Mouse (Mus musculus): ENCODE measurements at regions not wholly inside any gene's neighbourhood (a gene's known extent, or its start where the extent isn't known, plus 50 kb on each side); places are given as distances from the start of the nearest gene placed in this dataset.

GRCm38 (mm10) chr17:27331630-27332029 is 127.4 kb upstream of the Lemd2 start:
- no peak overlapping the region for H3K27ac ChIP-seq (replicated peaks; ENCODE audit: low read depth, low read length)
- ATAC-seq (ENCODE audit: insufficient number of reproducible peaks, low FRiP score, low TSS enrichment, low read depth) = no peak
- no peaks in the 10 kb centered on the region; the same call in 1 of the 2 replicates for H3K4me1 ChIP-seq (ENCODE audit: control insufficient read depth, insufficient read depth, low read length)
- no peak for DNase-seq (ENCODE audit: low spot score)
- no peaks in the 10 kb centered on the region for H3K9me3 ChIP-seq (ENCODE audit: control insufficient read depth, low read length)
- no peak overlapping the region for H3K4me3 ChIP-seq (ENCODE audit: low read depth, low read length)
- no peak overlapping the region for H3K4me2 ChIP-seq (ENCODE audit: low read depth, severe bottlenecking)
- 84% methylated on average over 5 of the region's 5 CpGs for WGBS
- no peaks in the 10 kb centered on the region for H3K36me3 ChIP-seq (ENCODE audit: control insufficient read depth, insufficient read depth, low read length)
- no peaks in the 10 kb centered on the region for H3K27me3 ChIP-seq (ENCODE audit: control insufficient read depth, insufficient read depth, low read length)
- H3K9ac ChIP-seq (ENCODE audit: low read length) = no peak overlapping the region

- Histone ChIP-seq H3K4me3 (ENCODE audit: low read depth, low read length) (no peak overlapping the region), H3K27me3 (ENCODE audit: control insufficient read depth, insufficient read depth, low read length) (peaks cover 6% of the 10 kb centered on the region), H3K4me1 (ENCODE audit: control insufficient read depth, insufficient read depth, low read length) (peaks cover 7% of the 10 kb centered on the region; the same call in 1 of the 2 replicates), H3K27ac (replicated peaks; ENCODE audit: low read depth, low read length) (no peak overlapping the region), H3K9ac (ENCODE audit: low read length) (no peak overlapping the region), H3K36me3 (ENCODE audit: control insufficient read depth, insufficient read depth, low read length) (no peaks in the 10 kb centered on the region), H3K4me2 (ENCODE audit: low read depth, severe bottlenecking) (no peak overlapping the region), H3K9me3 (ENCODE audit: control insufficient read depth, low read length) (no peaks in the 10 kb centered on the region)
- DNase-seq (ENCODE audit: low spot score) = no peak
- 45% methylated on average over 6 of the region's 6 CpGs for WGBS
- no peak for ATAC-seq (ENCODE audit: insufficient number of reproducible peaks, low FRiP score, low TSS enrichment, low read depth)
Observed at GRCm38 (mm10) chr17:27329791-27330190, 125.5 kb upstream of the Lemd2 start.

GRCm38 (mm10) chr17:27329183-27329582 is 124.9 kb upstream of the Lemd2 start:
- no peaks in the 10 kb centered on the region for H3K9me3 ChIP-seq (ENCODE audit: control insufficient read depth, low read length)
- H3K36me3 ChIP-seq (ENCODE audit: control insufficient read depth, insufficient read depth, low read length) = no peaks in the 10 kb centered on the region
- no peak overlapping the region for H3K4me3 ChIP-seq (ENCODE audit: low read depth, low read length)
- H3K4me1 ChIP-seq (ENCODE audit: control insufficient read depth, insufficient read depth, low read length) = peaks cover 7% of the 10 kb centered on the region; the same call in 1 of the 2 replicates
- H3K9ac ChIP-seq (ENCODE audit: low read length) = no peak overlapping the region
- H3K27me3 ChIP-seq (ENCODE audit: control insufficient read depth, insufficient read depth, low read length) = peaks cover 9% of the 10 kb centered on the region
- 87% methylated on average over 8 of the region's 8 CpGs for WGBS
- no peak overlapping the region for H3K4me2 ChIP-seq (ENCODE audit: low read depth, severe bottlenecking)
- DNase-seq (ENCODE audit: low spot score) (no peak), ATAC-seq (ENCODE audit: insufficient number of reproducible peaks, low FRiP score, low TSS enrichment, low read depth) (no peak)
- H3K27ac ChIP-seq (replicated peaks; ENCODE audit: low read depth, low read length) = no peak overlapping the region; the same call in 1 of the 2 replicates

- H3K4me3 ChIP-seq (ENCODE audit: low read depth, low read length) = peak overlapping the region; percentile 6; the same call in 1 of the 2 replicates
- peaks cover 7% of the 10 kb centered on the region; the same call in 1 of the 2 replicates for H3K4me1 ChIP-seq (ENCODE audit: control insufficient read depth, insufficient read depth, low read length)
- H3K9ac ChIP-seq (ENCODE audit: low read length) = no peak overlapping the region
- DNase-seq (ENCODE audit: low spot score) = peak; percentile 76
- no peaks in the 10 kb centered on the region for H3K9me3 ChIP-seq (ENCODE audit: control insufficient read depth, low read length)
- no peak overlapping the region for H3K27ac ChIP-seq (replicated peaks; ENCODE audit: low read depth, low read length)
- peaks cover 10% of the 10 kb centered on the region for H3K27me3 ChIP-seq (ENCODE audit: control insufficient read depth, insufficient read depth, low read length)
- 6% methylated on average over 18 of the region's 18 CpGs for WGBS
- ATAC-seq (ENCODE audit: insufficient number of reproducible peaks, low FRiP score, low TSS enrichment, low read depth) = peak; percentile 65
- H3K4me2 ChIP-seq (ENCODE audit: low read depth, severe bottlenecking) = peak overlapping the region; percentile 31; the same call in 1 of the 2 replicates
- no peaks in the 10 kb centered on the region for H3K36me3 ChIP-seq (ENCODE audit: control insufficient read depth, insufficient read depth, low read length)
Observed at GRCm38 (mm10) chr17:27325002-27325460, 120.8 kb upstream of the Lemd2 start.

- no peak for ATAC-seq (ENCODE audit: insufficient number of reproducible peaks, low FRiP score, low TSS enrichment, low read depth)
- Histone ChIP-seq H3K4me3 (ENCODE audit: low read depth, low read length) (no peak overlapping the region), H3K9me3 (ENCODE audit: control insufficient read depth, low read length) (no peaks in the 10 kb centered on the region), H3K4me2 (ENCODE audit: low read depth, severe bottlenecking) (no peak overlapping the region), H3K27ac (replicated peaks; ENCODE audit: low read depth, low read length) (no peak overlapping the region), H3K36me3 (ENCODE audit: control insufficient read depth, insufficient read depth, low read length) (no peaks in the 10 kb centered on the region), H3K4me1 (ENCODE audit: control insufficient read depth, insufficient read depth, low read length) (peaks cover 7% of the 10 kb centered on the region; the same call in 1 of the 2 replicates), H3K27me3 (ENCODE audit: control insufficient read depth, insufficient read depth, low read length) (peaks cover 10% of the 10 kb centered on the region), H3K9ac (ENCODE audit: low read length) (no peak overlapping the region)
- DNase-seq (ENCODE audit: low spot score) = no peak
- 78% methylated on average over 2 of the region's 2 CpGs for WGBS
Observed at GRCm38 (mm10) chr17:27323513-27323912, 119.2 kb upstream of the Lemd2 start.

- Histone ChIP-seq H3K4me2 (ENCODE audit: low read depth, severe bottlenecking) (no peak overlapping the region), H3K27me3 (ENCODE audit: control insufficient read depth, insufficient read depth, low read length) (peaks cover 10% of the 10 kb centered on the region), H3K27ac (replicated peaks; ENCODE audit: low read depth, low read length) (no peak overlapping the region), H3K9ac (ENCODE audit: low read length) (no peak overlapping the region), H3K4me1 (ENCODE audit: control insufficient read depth, insufficient read depth, low read length) (peaks cover 7% of the 10 kb centered on the region; the same call in 1 of the 2 replicates), H3K4me3 (ENCODE audit: low read depth, low read length) (no peak overlapping the region), H3K9me3 (ENCODE audit: control insufficient read depth, low read length) (no peaks in the 10 kb centered on the region), H3K36me3 (ENCODE audit: control insufficient read depth, insufficient read depth, low read length) (no peaks in the 10 kb centered on the region)
- ATAC-seq (ENCODE audit: insufficient number of reproducible peaks, low FRiP score, low TSS enrichment, low read depth) (no peak), DNase-seq (ENCODE audit: low spot score) (no peak)
- WGBS = 85% methylated on average over 6 of the region's 6 CpGs
Observed at GRCm38 (mm10) chr17:27322891-27323509, 118.7 kb upstream of the Lemd2 start.

- Histone ChIP-seq H3K27ac (replicated peaks; ENCODE audit: low read depth, low read length) (no peak overlapping the region), H3K36me3 (ENCODE audit: control insufficient read depth, insufficient read depth, low read length) (no peaks in the 10 kb centered on the region), H3K4me1 (ENCODE audit: control insufficient read depth, insufficient read depth, low read length) (0 out of 2 replicates have a peak, but pooled peaks cover 3% of the 10 kb centered on the region), H3K9ac (ENCODE audit: low read length) (no peak overlapping the region), H3K4me2 (ENCODE audit: low read depth, severe bottlenecking) (no peak overlapping the region), H3K4me3 (ENCODE audit: low read depth, low read length) (no peak overlapping the region), H3K27me3 (ENCODE audit: control insufficient read depth, insufficient read depth, low read length) (no peaks in the 10 kb centered on the region), H3K9me3 (ENCODE audit: control insufficient read depth, low read length) (no peaks in the 10 kb centered on the region)
- WGBS = 76% methylated on average over 7 of the region's 7 CpGs
- ATAC-seq (ENCODE audit: insufficient number of reproducible peaks, low FRiP score, low TSS enrichment, low read depth) (no peak), DNase-seq (ENCODE audit: low spot score) (no peak)
Observed at GRCm38 (mm10) chr17:27318969-27319695, 114.9 kb upstream of the Lemd2 start.

- no peak overlapping the region for H3K9ac ChIP-seq (ENCODE audit: low read length)
- H3K4me2 ChIP-seq (ENCODE audit: low read depth, severe bottlenecking) = no peak overlapping the region
- no peaks in the 10 kb centered on the region for H3K36me3 ChIP-seq (ENCODE audit: control insufficient read depth, insufficient read depth, low read length)
- 72% methylated on average over 13 of the region's 14 CpGs for WGBS
- no peak overlapping the region for H3K4me3 ChIP-seq (ENCODE audit: low read depth, low read length)
- H3K9me3 ChIP-seq (ENCODE audit: control insufficient read depth, low read length) = no peaks in the 10 kb centered on the region
- H3K27me3 ChIP-seq (ENCODE audit: control insufficient read depth, insufficient read depth, low read length) = no peaks in the 10 kb centered on the region
- ATAC-seq (ENCODE audit: insufficient number of reproducible peaks, low FRiP score, low TSS enrichment, low read depth) (no peak), DNase-seq (ENCODE audit: low spot score) (no peak)
- 0 out of 2 replicates have a peak, but pooled peaks cover 3% of the 10 kb centered on the region for H3K4me1 ChIP-seq (ENCODE audit: control insufficient read depth, insufficient read depth, low read length)
- H3K27ac ChIP-seq (replicated peaks; ENCODE audit: low read depth, low read length) = no peak overlapping the region
Observed at GRCm38 (mm10) chr17:27317576-27318277, 113.5 kb upstream of the Lemd2 start.

Data from limb, embryonic 11.5 days (tissue).